Mouse (Mus musculus): Measurements from ENCODE around the gene Kdm2b. TPM values are rescaled to one million over a fixed set of nuclear protein-coding genes. Genes with fewer than 3 reads are reported as not detected.

Gene Kdm2b
- total RNA-seq, 2 experiments from 2014 or later = 58.6 to 59.2 TPM

DNA sequence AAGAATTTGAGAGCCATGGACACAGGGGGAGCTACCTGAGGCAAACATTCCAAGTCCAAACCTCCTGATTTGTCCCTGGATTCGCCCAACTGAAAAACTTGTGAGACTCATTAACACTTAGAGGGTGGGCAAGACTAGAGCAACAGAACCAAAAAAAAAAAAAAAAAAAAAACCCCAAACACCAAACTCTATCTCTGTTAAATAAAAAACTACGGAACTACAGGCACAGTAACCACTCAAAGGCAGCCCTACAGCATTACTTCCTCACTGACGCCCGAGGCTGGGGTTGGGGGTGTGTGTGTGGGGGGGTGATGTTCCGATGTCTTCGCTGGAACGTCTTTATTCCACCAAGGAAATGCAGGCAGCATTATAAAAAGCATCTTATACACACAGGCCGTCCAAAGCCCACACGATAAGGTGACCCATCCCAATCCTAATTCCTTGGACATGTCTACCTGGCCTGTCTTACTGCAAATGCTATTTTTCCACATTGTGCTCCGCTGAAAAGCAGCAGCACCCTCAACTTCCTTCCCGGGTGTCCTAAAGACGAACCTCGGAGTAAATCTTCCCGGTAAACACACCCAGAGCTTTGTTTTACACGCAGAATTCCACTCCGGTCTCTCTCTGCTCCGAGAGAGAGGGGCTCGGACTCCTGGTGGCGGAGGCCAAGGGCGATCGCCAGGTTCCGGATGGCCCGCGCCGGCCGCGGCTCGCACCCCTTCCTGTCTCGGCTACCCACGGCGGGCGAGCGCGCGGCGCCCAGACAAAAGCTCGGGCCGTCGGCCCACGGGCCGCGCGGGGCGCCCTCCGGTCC lies 90.5 kb downstream of the Kdm2b start:
- DNase-seq (ENCODE audit: low spot score in 2 of 2) = no peak

DNA sequence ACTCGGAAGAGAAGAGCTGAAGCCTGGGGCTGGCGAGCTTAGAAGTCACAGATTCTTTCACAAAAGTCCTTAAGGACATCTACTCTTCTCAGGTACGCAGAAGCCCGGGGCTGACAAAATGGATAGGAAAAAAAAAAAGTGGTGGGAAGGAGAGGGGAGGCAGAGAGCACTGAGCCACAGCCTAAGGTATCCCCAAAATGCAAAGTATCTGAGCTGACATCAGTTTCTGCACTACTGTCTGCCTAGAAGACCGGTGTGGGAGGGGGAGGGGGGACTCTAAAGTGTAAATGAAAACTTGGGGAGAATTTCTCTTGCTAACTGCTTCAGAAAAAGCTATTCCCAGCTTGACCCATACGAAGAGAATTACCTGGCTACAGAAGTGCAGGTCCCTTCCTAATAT lies 91.5 kb downstream of the Kdm2b start:
- DNase-seq (ENCODE audit: low spot score in 2 of 2) = no peak

DNA sequence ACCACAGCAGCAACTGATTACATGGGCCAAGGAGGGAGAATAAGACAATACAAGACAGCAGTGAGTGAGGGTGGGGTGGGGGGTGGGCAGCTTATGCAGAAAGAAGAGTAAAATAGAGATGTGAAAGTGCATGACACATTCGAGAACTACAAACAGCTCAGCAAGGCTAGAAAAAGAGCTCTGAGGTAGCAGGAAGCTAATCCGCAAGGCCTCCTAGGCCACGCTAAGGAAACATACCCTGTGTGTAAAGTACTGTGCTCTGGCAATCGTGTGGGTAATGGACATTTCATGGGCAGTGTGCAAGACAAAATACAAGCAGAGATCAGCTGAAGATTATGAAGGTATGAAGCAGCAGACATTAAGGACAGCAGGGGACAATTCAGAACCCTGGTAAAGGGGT lies 94.8 kb downstream of the Kdm2b start:
- DNase-seq (ENCODE audit: low spot score in 2 of 2) = no peak

DNA sequence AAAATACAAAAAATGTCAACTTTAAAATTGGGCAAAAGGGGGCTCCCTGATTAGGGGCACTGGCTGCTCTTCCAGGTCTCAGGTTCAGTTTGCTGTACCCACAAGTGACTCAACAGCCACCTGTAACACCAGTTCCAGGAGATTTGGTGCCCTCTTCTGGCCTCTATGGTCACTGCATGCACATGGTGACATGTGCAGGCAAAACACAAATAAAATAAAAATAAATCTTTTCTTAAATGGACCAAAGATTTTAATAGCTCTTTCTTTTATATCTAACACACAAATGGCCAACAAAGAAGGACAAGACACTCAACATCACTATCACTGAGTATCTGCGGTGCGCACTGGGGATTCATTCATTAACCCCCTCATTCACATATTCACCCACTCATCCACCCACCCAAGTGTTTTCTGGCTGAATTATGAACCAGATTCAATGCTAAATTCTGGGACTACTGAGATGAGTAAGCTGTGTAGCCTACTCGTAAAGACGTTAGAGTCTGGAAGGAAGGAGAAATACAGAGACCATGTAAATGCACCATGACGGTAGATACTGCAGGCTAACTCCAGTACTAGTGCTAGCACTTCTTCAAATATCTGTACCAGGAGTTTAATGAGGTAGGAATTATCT lies 95.5 kb downstream of the Kdm2b start:
- DNase-seq (ENCODE audit: low spot score in 2 of 2) = peak; percentile 72

DNA sequence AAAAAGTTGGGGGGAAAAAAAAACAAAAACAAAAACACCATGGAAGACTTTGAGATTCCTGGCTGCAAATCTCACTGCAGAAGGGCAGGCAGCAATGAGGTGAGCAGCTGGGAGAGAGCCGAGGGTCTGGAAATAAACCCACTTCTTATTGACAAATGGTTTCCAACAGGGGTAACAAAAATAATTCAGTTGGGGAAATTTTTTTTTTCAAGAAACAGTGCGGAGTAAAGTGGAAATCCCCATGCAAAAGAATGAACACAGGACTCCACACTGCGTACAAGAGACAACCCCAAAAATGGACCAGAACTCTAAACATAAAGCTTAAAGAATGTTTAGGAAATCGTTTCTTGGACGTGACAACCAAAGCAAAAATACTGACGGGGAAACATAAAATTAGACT lies 96.4 kb downstream of the Kdm2b start:
- DNase-seq (ENCODE audit: low spot score in 2 of 2) = no peak

DNA sequence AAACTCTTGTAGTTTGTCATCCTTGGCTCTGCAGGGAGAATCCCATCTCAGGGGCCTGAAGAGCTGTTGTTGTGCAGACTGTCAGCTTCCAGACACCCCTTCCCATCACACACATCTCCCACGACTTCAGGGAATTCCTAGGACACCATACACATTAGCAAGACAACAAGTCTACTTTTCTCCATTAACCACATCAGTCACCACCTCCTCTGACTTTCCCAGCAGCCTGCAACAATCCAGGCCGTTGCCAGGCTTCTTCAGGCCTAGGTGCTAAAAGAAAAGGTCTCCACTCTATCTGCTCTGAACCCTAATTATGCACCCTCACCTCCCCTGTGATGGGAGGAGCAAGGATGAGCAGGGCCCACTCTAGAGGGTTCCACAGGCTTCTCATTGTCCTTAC lies 99.2 kb downstream of the Kdm2b start:
- no peak for DNase-seq (ENCODE audit: low spot score in 2 of 2)

DNA sequence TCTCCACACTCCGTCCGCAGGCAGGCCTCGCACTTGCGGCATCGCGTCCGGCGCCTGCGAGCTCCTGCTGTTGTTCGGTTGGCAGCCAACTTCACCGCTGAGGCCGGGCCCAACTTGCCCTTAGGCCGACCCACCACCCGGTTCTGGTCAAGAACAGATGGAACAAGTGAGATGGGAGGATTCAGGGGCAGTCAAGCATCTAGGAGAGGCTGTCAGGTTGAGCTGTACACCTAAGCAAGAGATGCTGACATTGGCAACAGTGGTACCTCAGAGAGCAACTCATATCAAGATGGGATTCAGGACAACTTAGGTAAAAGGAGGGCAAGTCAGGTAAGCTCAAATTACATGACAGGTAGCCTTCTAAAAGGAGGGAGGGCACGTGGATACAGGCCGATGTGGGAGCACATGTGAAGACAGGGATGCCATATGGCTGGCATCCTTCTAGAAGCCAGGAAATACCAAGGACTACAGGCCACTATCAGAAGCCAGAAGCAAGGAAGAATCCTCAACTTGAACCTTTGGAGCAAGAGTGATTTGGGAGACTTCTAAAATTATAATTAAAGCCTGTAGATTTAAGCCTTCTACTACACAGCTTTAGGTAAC lies 100.9 kb downstream of the Kdm2b start:
- DNase-seq (ENCODE audit: low spot score in 2 of 2) = no peak

DNA sequence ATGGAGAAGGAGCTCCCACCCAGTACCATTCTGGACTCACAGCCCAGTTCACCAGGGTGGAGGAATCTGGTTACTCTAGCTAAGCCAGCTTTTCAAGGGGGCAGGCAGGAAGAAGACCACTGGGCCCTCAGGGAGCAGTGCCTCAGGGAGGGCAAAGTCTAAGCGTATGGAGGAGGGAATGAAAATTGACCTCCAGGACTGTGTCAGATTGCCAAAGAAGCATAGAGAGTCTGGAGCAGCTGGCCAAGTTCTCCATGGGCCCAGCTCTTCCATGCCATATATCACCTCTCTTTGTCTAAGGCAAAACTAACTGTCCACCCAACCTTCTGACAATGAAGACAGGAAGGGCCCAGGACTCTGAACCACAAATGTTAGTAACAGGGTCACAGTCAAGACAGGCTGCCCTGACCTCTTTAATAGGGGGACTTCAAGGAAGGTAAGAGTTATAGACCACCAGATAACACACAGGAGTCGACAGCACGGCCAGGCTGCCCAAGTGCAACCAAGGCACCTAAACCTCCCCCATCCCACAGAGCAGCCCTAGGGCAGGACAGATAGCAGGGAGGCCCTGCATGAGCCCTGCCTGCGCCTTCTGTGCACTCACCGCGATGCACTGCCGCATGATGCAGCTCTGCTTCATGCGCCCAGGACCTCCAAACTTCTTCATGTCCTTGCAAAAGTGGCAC lies 101.6 kb downstream of the Kdm2b start:
- no peak for DNase-seq (ENCODE audit: low spot score in 2 of 2)

DNA sequence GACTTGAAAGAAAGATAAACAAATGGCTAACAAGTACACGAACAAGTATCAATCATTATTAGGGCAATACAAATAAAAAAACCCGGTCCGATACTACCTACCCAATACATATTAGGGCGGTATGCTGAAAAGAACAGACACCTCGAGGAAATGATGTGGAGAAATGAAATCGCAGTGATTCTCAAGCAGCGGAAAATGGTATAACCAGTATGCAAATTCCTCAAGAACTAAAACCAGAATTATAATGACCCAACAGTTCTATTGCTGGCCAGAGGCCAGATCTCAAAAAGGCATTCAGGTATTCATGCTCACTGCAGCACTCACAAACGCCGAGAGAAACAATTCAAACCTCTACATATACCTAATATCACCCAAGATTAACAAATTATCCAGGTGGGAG lies 102.6 kb downstream of the Kdm2b start:
- no peak for DNase-seq (ENCODE audit: low spot score in 2 of 2)

DNA sequence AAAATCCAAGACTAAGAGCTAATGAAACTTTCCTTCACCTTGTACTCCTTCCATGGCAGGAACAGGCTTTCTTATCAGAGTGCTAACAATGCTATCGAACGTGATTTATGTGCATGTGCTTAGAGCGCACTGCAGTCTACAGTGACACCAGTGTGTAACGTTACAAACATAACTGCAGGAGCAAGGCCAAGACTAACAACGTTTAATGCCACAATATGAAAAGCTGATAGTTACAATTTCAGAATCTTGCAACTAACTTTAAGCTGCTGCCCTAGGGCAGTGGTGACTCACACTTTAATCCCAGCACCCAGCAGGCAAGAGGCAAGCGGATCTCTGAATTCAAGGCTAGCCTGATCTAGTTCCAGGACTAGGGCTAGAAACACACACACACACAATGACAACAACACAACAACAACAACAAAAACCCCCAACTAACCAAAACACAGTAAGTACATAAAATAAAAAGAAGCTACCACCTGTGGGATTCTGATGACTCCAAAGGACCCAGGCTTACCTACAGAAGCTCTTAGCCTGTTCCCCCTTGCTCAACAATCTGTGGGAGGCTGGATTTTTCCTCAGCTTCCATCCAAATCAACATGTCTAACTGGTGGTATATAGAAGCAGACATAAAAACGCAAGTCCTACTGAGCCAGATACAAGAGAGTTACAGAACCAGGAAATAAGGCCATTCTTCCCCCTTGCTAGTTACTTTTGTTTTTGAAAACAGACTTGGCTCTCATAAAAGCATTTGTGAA lies 104.9 kb downstream of the Kdm2b start:
- DNase-seq (ENCODE audit: low spot score in 2 of 2) = no peak

DNA sequence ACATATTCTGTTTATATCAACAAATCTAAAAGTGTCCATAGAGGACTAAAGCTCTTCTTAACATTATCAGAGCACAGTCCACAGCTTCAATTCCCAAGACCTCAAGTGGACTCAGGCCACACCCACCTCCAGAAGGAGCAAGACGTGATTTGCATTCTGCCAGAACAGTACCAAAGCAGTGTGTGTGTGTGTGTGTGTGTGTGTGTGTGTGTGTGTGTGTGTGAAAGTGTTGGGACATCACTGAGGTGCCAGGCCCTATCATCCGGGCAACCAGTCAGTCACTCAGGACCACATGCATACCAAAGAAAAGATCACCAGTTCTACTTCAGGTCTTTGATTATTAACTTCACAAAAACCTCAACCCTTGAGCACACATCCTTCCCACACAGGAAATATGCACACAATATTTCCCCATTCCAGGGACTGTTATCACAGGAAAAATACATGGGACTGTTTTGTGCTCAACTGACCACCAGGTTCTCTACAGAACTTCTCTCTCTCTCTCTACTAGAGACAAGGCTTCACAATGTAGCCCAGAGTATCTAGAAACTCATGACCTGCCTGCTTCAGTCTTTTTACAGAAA lies 105.9 kb downstream of the Kdm2b start:
- no peak for DNase-seq (ENCODE audit: low spot score in 2 of 2)

DNA sequence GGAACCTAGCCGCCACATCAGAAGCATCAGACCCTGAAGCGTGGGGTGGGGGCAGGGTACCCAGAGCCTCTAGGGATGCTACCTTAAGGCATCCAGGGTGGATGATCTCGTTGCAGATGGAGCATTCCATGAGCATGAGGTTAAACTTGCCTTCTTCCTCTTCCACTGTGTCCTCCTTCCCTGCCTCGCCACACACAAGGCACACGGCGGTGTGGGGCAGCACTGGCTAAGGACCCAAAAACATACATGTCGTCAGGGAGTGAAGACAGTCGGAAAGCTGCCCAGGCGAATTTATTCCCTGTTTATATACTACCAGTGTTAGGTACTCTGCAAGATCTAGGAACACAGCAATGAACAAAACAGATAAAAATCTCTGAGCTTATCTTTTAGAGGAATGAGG lies 106.4 kb downstream of the Kdm2b start:
- DNase-seq (ENCODE audit: low spot score in 2 of 2) = no peak

DNA sequence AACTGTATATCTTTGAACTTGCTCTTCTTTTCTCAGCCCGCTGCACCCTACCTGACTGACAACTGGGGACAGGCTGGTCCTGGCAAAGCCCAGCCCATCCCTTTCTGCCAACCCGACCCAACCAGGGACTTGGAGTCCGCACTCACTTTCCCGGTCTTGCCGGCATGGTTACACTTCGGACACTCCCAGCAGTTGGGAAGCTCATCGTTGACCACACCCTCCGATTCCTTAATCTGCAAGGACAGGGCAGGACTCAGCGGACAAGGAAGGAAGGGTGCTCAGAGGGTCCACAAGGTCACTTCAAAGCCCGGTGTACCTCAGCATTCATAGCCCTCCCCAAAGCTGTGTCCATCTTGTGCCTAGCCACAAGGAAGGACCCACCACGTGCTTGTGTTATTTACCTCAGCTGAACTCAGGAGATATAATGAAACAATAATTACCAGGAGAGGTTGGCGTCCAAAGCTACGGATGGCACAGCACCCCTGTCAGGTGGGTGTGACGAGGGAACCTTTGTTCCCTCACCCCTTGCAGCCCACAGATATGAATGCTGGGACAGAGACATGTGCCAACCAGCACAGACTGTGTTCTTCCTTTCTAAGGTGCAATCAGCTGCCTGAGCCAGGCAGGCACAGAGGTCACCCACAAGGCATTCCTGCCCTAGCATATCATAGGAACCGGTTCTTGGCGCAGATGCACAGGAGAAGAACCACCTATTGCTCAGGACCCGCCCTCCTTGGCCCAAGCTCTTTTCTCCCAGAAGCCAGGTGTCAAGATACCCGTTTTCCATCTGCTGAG lies 107.2 kb downstream of the Kdm2b start:
- DNase-seq (ENCODE audit: low spot score in 2 of 2) = no peak

DNA sequence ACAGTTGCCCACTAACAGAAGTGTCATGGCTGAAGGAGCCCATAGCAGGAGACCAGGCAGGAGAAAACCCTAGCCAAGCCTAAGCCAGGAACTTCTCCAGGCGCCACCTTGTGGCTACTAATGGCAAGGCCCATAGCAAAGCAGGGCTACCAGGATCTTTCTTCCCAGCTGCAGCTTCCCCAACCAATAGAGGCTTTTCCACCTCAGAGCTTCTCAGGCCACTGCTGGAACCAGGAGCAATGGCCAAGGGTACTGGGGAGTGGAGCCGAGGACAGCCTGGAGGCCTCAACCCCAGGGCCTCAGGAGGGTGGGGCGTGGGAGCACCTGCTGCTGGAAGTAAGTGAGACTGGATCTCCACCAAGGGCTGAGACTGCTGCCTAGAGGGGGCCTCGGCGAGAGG lies 108.3 kb downstream of the Kdm2b start:
- DNase-seq (ENCODE audit: low spot score in 2 of 2) = peak; percentile 82 to 84

DNA sequence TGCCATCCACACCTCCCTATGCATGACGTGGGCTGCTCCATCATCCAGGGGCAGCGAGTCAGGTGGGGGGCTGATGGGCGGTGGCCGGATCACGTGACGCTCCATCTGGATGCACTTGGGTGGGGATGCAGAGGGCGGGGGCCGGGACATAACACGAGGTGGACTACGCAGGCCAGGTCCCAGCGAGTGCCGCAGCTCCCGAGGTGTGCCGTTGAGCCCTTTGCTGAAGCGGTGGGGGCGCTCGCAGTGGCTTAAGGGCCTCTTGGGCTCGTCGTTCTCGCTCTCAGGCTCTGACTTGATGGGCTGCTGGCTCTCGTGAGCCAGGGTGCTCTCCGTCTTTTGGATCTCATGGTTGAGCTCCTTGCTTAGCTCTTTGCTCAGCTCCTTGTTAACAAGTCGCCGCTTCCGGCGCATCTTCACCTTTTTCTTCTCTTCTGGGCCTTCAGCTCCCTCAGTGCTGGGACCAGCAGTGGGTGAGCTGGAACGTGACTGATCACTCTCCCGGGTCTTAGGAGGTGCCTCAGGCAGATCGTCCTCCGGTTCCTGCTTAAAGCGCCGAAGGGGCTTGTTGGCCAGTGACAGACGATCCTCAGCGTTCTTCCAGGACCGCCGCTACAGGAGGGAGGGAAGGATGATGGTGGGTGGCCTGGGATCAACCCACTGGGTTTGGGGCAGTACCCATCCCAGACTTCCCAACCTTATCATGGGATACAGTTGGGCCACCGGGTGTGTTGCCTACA lies 109.2 kb downstream of the Kdm2b start:
- no peak for DNase-seq (ENCODE audit: low spot score in 2 of 2)

DNA sequence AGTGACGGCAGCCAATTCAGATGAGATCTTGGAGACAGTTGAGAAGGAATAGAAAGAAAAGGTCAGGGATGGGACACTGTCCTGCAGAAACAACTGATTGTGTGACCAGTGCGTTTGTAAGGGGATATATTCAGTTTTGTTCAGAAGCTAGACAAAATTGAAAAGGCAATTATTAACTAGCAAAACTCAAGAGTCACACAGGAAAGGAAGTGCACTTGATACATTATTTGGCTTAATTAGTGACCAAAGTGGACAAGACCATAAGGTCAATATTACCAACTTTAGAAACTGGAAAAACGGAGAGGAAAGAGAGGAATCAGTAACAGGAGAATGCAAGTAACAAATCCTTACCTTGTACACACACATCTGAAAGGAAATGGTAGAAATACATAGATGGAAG lies 113.0 kb downstream of the Kdm2b start:
- DNase-seq (ENCODE audit: low spot score in 2 of 2) = no peak

DNA sequence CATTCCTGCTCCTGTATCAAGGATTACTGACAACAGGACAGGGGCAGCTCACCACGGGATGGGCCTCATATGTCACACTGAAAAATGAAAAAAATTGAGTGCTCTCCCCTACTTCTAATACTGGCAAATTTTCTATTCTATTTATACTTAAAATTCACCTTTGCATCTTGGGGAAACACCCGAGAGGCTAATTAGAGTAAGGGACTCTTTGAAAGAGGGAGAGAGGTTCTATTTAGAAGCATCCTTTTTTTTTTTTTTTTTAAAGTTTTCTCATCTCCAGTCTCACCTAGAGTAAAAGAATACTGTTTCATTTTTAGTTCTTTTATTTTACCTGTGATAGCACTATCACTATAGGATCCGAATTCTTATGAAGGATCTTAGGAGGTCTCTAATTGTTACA lies 115.3 kb downstream of the Kdm2b start:
- DNase-seq (ENCODE audit: low spot score in 2 of 2) = no peak

DNA sequence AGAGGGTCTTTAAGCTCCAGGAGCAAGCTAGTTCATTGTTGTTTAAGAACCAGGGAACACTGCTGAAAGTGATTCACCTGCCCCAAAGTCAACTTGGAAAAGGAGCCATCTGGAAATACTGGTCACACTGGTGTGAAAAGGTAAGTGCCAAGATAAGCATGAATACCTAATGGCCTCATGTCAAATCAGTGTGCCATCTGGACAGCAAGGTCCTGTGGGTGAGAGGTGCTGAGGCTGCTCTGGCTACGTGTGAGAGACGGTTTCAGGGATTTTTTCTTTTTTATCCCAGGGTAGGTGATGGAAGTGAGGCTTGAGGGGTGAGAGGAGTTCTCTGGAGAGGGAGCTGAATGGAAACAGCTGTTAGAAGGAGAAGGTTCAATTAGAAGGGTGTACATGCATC lies 116.0 kb downstream of the Kdm2b start:
- DNase-seq (ENCODE audit: low spot score in 2 of 2) = no peak

DNA sequence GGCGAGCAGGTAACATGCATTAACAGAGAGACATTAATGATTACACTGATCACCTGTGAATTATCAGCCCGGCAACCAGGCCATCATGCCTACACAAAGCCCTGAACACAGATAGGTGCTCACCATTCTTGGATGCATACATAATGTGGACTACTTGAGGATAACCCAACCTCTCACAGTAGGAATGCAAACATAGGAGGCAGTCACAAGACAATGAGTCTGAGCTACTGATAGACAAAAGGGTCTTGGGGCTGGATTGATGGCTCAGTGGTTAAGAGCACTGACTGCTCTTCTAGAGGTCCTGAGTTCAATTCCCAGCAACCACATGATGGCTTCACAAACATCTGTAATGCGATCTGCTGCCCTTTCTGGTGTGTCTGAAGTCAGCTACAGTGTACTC lies 117.0 kb downstream of the Kdm2b start:
- no peak for DNase-seq (ENCODE audit: low spot score in 2 of 2)

Measured in layer of hippocampus, postnatal 10 days (tissue).